Mouse (Mus musculus) left cerebral cortex, postnatal 36 days (tissue): ENCODE results near the gene Ptprm. TPM values are rescaled to one million over a fixed set of nuclear protein-coding genes. Genes with fewer than 3 reads are reported as not detected.

Experiments used
- DNase-seq, 2 experiments: peaks; one replicate each; pipeline ENCODE4 v3.0.0; 2021 to 2022; ENCODE audit warnings: low spot score in 2 of 2, mixed read lengths in 1 of 2
- intact Hi-C: fragments of 180-260 bp; cut with DNase I; formaldehyde crosslinking; loops from one replicate; pipeline ENCODE4 v1.15.1; 2025
- total RNA-seq, 2 experiments: library from RNA; stranded (reverse); gene quantifications; 2 replicates each; pipeline ENCODE4 v1.2.3; 2021

Gene Ptprm
- 10 to 100 TPM; 34.1 to 41.6 TPM for total RNA-seq

GRCm38 (mm10) chr17:67354451-67355011 is at the start of gene Ptprm:
Gene Ptprm, minus strand, starts transcription at chr17:67354457.
- DNase-seq = peak; percentile 77 to 80
- intact Hi-C loops = loop anchor here (1.0 to 2.0 kb wide), 2 partner anchors 119 to 230 kb away; no protein-coding TSS in a partner anchor

DNA sequence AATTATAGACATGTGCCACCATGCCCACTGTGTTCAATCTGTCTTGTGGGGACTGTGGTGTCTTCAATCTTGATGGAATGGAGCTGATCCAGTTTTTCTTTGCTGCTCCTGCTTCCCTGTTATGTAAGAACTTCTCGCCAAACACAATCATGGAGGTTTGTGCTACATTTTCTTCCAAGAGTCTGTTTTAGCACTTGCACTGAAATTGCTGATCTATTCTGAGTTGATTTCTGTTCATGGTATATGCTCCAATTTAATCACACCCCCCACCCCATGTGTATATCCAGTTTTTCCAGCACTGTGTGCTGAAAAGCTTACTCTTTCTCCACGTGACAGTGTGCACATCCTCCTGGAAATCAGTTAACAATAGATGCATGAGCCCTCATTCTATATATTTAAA is 41.9 kb upstream of the Ptprm start:
- no peak for DNase-seq
- intact Hi-C loops = no loop called here

GRCm38 (mm10) chr17:67390851-67391250 is 36.6 kb upstream of the Ptprm start:
- intact Hi-C loops = no loop called here
- DNase-seq = no peak

- DNase-seq = no peak
- intact Hi-C loops = no loop called here
These were observed 33.9 kb upstream of the Ptprm start for GRCm38 (mm10) chr17:67388171-67388570.

DNA sequence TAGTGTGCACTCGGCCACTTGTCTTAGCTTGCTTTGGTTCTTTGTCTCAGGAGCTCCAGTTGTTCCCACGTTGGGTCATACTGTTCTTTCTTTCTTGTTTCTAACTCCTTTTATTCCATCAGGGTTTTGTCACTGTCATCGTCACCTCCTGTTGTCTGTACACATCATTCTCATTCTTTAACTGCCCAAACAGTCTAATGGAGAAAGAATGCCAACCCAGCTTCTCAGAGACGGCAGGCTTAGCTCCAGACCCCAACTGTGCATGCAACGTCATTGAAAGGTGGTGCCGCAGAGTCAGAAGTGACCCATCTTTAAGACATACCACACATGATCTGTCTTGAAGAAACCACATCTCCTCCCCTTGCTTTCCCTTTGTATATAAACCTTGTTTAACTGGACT is 31.0 kb upstream of the Ptprm start:
- intact Hi-C loops = no loop called here
- no peak for DNase-seq

GRCm38 (mm10) chr17:67383635-67384034 is 29.4 kb upstream of the Ptprm start:
- DNase-seq = no peak
- intact Hi-C loops = no loop called here

GRCm38 (mm10) chr17:67381618-67382017 is 27.4 kb upstream of the Ptprm start:
- DNase-seq = no peak
- intact Hi-C loops = no loop called here

- intact Hi-C loops = no loop called here
- no peak for DNase-seq
These were observed 13.6 kb upstream of the Ptprm start for GRCm38 (mm10) chr17:67367866-67368265.

DNA sequence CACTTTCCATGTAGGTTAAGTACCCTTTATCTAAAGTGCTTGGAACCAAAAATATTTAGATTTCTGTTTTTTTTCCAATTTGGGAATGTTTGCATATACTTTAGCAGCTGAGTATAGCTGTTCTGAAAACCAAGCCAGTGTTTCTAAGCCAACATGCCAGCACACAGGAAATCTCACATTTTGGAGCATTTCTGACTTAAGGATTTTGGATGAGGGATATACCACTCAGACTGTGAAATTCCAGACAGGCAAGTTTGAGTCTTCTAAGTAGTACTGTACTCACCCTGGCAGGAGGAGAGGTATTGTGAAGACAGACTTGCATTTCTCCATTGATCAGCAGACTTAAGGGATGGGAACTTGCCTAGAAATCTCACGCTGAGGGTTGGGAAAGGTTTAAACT is 10.2 kb upstream of the Ptprm start:
- intact Hi-C loops = no loop called here
- DNase-seq = no peak

- intact Hi-C loops = no loop called here
- no peak for DNase-seq
These were observed 9.3 kb upstream of the Ptprm start for GRCm38 (mm10) chr17:67363377-67364070.

GRCm38 (mm10) chr17:67362131-67362530 is 7.9 kb upstream of the Ptprm start:
- no peak for DNase-seq
- intact Hi-C loops = no loop called here

DNA sequence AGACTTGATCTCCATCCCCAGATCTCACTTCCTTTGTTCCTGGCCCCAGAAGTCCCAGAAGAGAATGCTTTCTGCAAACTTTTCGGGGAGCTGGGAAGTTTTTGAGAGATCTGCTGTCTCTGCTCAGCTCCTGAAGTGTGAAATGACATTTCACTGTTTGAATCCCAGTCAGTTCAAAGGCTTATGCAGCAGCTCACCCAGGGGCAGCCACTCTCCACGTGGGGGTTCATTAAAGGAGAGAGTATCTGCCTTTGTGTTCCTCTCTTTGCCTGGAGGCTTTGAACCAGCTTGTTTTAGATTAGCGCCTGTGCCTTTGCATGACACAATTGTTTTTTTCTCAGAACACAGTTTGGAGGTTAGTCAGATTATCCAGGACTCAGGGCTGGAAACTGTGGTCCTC is 6.3 kb upstream of the Ptprm start:
- intact Hi-C loops = no loop called here
- DNase-seq = no peak

- intact Hi-C loops = no loop called here
These were observed 5.3 kb upstream of the Ptprm start for GRCm38 (mm10) chr17:67359578-67359977.

GRCm38 (mm10) chr17:67358541-67358940 is 4.3 kb upstream of the Ptprm start:
- DNase-seq = no peak
- intact Hi-C loops = no loop called here

More at GRCm38 (mm10) chr17:67359578-67359977, 5.3 kb upstream of the Ptprm start:
- DNase-seq = no peak

- no peak for DNase-seq
- intact Hi-C loops = no loop called here
These were observed 2.9 kb upstream of the Ptprm start for GRCm38 (mm10) chr17:67357191-67357590.

DNA sequence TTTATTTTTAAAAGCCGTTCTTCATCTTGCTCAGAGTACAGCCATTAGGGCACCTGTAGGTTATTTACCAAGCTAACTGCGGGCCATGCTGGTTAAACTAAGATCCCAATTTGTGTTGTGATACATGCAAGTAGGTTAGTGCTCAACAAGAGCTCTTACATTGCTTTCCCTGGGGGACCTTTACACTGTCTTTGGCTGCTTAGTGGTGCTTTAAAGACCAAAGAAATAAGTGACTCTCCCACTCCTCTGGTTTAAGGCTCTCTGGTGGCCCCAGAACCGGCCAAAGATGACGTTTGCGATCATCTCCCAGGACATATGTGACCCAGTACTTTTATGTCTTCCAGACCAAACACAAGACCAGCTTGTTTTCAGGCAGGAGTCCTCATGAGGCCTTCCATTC is 994 bp upstream of the Ptprm start:
- DNase-seq = no peak
- intact Hi-C loops = loop anchor here (2.0 kb wide), 1 partner anchor 230 kb away; no protein-coding TSS in a partner anchor

DNA sequence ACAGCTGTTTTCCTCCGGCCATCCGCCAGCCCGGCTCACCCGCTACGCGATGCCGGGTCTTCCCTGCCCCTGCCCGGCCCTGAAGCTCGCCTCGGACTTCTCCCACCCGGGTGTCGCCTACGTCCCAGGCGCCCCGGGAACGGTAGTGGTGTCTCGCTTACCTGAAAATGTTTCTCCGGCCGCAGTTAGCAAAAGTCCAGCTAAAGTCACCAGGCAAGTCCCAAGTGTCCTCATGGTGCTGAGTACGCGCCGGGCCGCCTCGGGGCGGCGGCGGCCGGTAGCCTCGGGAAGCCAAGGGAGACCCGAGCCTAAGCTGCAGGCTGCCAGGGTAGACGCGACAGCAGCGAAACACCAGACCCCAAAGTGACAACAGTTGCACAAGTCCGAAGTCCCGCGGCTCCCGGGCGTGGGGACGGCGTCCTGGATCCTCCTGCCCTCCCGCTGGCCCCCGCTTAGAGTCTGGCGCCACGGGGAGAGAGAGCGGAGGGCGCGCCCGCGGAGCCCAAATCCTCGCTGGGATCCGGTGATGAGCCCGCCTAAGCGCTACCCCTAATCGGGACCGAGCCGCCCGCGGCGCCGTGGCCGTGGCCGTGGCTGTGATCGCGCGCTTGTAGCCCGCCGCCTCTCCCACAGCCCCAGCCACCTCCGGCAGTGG is 334 bp downstream of the Ptprm start:
- intact Hi-C loops = loop anchor here (1.0 to 2.0 kb wide), 2 partner anchors 119 to 231 kb away; no protein-coding TSS in a partner anchor
- DNase-seq = no peak

GRCm38 (mm10) chr17:67352956-67353795 is 1.1 kb downstream of the Ptprm start:
- peak; percentile 28 to 32 for DNase-seq
- intact Hi-C loops = no loop called here

- intact Hi-C loops = no loop called here
- DNase-seq = no peak
These were observed 2.8 kb downstream of the Ptprm start for GRCm38 (mm10) chr17:67351423-67351822.

- intact Hi-C loops = no loop called here
- no peak for DNase-seq
These were observed 3.7 kb downstream of the Ptprm start for GRCm38 (mm10) chr17:67350536-67350935.
